Mouse (Mus musculus) C2C12 (cell line): Measurements from ENCODE around the gene Pou2f3. TPM values are rescaled to one million over a fixed set of nuclear protein-coding genes. Genes with fewer than 3 reads are reported as not detected.

Source experiments
- H3K27me3 ChIP-seq: one replicate; pipeline ENCODE4 v1.6.1; 2011; ENCODE audit not compliant: control insufficient read depth, insufficient read depth, insufficient read length
- H3K36me3 ChIP-seq: one replicate; pipeline ENCODE4 v1.6.1; 2011; ENCODE audit not compliant: control insufficient read depth, insufficient read depth
- H3K4me3 ChIP-seq: one replicate; pipeline ENCODE4 v1.5.1; 2011; ENCODE audit warnings: mild to moderate bottlenecking, control low read depth; ENCODE audit not compliant: poor library complexity, insufficient read depth, severe bottlenecking
- H3K79me2 ChIP-seq: one replicate; pipeline ENCODE4 v1.6.1; 2011; ENCODE audit not compliant: control insufficient read depth, insufficient read depth
- H3K79me3 ChIP-seq: one replicate; pipeline ENCODE4 v1.6.1; 2011; ENCODE audit warnings: low read depth, control low read depth
- H3ac ChIP-seq: one replicate; pipeline ENCODE3; 2011; ENCODE audit warnings: low read depth; ENCODE audit not compliant: control insufficient read depth, insufficient read length
- CEBPB ChIP-seq: IDR thresholded peaks from one replicate; pipeline ENCODE4 v1.6.1; 2011; ENCODE audit warnings: low read depth, mild to moderate bottlenecking, control low read depth, moderate library complexity
- CTCF ChIP-seq: IDR thresholded peaks from one replicate; pipeline ENCODE4 v1.5.1; 2011; ENCODE audit not compliant: control insufficient read depth, insufficient read depth, insufficient read length
- FOSL1 ChIP-seq: IDR thresholded peaks from one replicate; pipeline ENCODE4 v1.8.0; 2011; ENCODE audit warnings: mild to moderate bottlenecking, low read length; ENCODE audit not compliant: poor library complexity, insufficient read depth, severe bottlenecking
- MAX ChIP-seq: IDR thresholded peaks from one replicate; pipeline ENCODE4 v1.6.1; 2011; ENCODE audit warnings: mild to moderate bottlenecking, control low read depth
- MYOD1 ChIP-seq: IDR thresholded peaks from one replicate; pipeline ENCODE4 v1.6.1; 2011; ENCODE audit warnings: low read depth; ENCODE audit not compliant: control insufficient read depth, insufficient read length
- MYOG ChIP-seq: IDR thresholded peaks from one replicate; pipeline ENCODE4 v1.6.1; 2011; ENCODE audit not compliant: control insufficient read depth, insufficient read length; ENCODE audit errors: extremely low read depth
- USF1 ChIP-seq: IDR thresholded peaks from one replicate; pipeline ENCODE4 v1.6.1; 2011; ENCODE audit warnings: low read depth, mild to moderate bottlenecking, control low read depth, moderate library complexity
- polyA plus RNA-seq: library from polyadenylated mRNA; unstranded; fragments of >200 nt; fragmentation: generic; extraction: Trizol; gene quantifications from one replicate; pipeline ENCODE4 v1.2.1, GENCODE M21; 2012; ENCODE audit warnings: missing spikeins

The Pou2f3 gene
- polyA plus RNA-seq, 1 experiment = not detected

GRCm38 (mm10) chr9:43094828-43095227 is 115.3 kb downstream of the Pou2f3 start:
- Histone ChIP-seq H3K27me3 (no peaks in the 10 kb centered on the region), H3K79me3 (peaks cover 72% of the 10 kb centered on the region), H3K4me3 (no peak overlapping the region), H3K36me3 (no peaks in the 10 kb centered on the region), H3ac (no peak overlapping the region), H3K79me2 (peaks cover 94% of the 10 kb centered on the region)
- no peak for TF ChIP-seq CEBPB
- TF ChIP-seq CTCF = no peak
- TF ChIP-seq MAX = no peak
- TF ChIP-seq USF1 = no peak
- TF ChIP-seq FOSL1 = no peak
- no peak for TF ChIP-seq MYOG
- TF ChIP-seq MYOD1 = no peak

- Histone ChIP-seq H3K79me2 (peaks cover 94% of the 10 kb centered on the region), H3ac (no peak overlapping the region), H3K79me3 (peaks cover 73% of the 10 kb centered on the region), H3K36me3 (no peaks in the 10 kb centered on the region), H3K27me3 (no peaks in the 10 kb centered on the region), H3K4me3 (no peak overlapping the region)
- no peak for TF ChIP-seq FOSL1
Measured at GRCm38 (mm10) chr9:43093803-43094202, 116.4 kb downstream of the Pou2f3 start.

GRCm38 (mm10) chr9:43085686-43086285 is 124.4 kb downstream of the Pou2f3 start:
- TF ChIP-seq MYOG (no peak), CTCF (no peak), FOSL1 (no peak), CEBPB (no peak), MYOD1 (no peak), MAX (no peak), USF1 (no peak)
- Histone ChIP-seq H3K79me3 (peaks cover 80% of the 10 kb centered on the region), H3K4me3 (no peak overlapping the region), H3K27me3 (no peaks in the 10 kb centered on the region), H3K79me2 (peaks cover 100% of the 10 kb centered on the region), H3K36me3 (no peaks in the 10 kb centered on the region), H3ac (no peak overlapping the region)

- H3K27me3 ChIP-seq = no peaks in the 10 kb centered on the region
- no peak overlapping the region for H3ac ChIP-seq
- peaks cover 100% of the 10 kb centered on the region for H3K79me2 ChIP-seq
- H3K36me3 ChIP-seq = no peaks in the 10 kb centered on the region
- TF ChIP-seq MAX (no peak), USF1 (no peak), MYOG (no peak), CTCF (no peak), MYOD1 (no peak), CEBPB (no peak), FOSL1 (no peak)
- H3K79me3 ChIP-seq = peaks cover 82% of the 10 kb centered on the region
- no peak overlapping the region for H3K4me3 ChIP-seq
Measured at GRCm38 (mm10) chr9:43084496-43085362, 125.4 kb downstream of the Pou2f3 start.

GRCm38 (mm10) chr9:43083441-43084055 is 126.6 kb downstream of the Pou2f3 start:
- no peaks in the 10 kb centered on the region for H3K36me3 ChIP-seq
- H3ac ChIP-seq = no peak overlapping the region
- no peaks in the 10 kb centered on the region for H3K27me3 ChIP-seq
- H3K79me2 ChIP-seq = peaks cover 100% of the 10 kb centered on the region
- H3K79me3 ChIP-seq = peaks cover 83% of the 10 kb centered on the region
- TF ChIP-seq USF1 = no peak
- TF ChIP-seq MYOG = no peak
- TF ChIP-seq CTCF = no peak
- no peak for TF ChIP-seq MYOD1
- H3K4me3 ChIP-seq = no peak overlapping the region

DNA sequence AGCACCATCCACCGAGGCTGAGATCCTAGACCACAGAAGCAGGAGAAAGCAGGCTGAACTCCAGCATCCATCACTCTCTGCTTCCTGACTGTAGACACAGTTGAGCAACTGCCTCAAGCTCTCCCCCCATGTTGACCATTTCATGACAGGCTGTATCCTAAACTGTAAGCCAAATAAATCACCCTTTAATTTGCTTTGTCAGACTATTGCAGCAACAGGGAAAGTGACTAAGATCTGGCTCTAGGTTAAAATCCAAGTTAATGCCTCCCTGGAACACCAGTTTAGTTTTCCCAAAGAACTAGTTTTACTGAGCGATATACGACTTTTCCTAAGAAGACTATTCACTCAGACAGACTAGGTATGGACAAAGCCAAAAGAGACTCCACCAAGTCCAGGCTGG is 131.5 kb downstream of the Pou2f3 start:
- TF ChIP-seq MYOD1 (no peak), MAX (no peak), FOSL1 (no peak), USF1 (no peak), MYOG (no peak), CTCF (no peak), CEBPB (no peak)
- no peak overlapping the region for H3K4me3 ChIP-seq
- peaks cover 99% of the 10 kb centered on the region for H3K79me2 ChIP-seq
- peaks cover 88% of the 10 kb centered on the region for H3K79me3 ChIP-seq
- no peaks in the 10 kb centered on the region for H3K36me3 ChIP-seq
- H3ac ChIP-seq = no peak overlapping the region
- H3K27me3 ChIP-seq = no peaks in the 10 kb centered on the region
